Mouse (Mus musculus): ENCODE measurements around the gene Cbln4. TPM values are rescaled to one million over a fixed set of nuclear protein-coding genes. Genes with fewer than 3 reads are reported as not detected.

Gene Cbln4
- polyA plus RNA-seq, 1 experiment from 2014 or later = 4.1 TPM

GRCm38 (mm10) chr2:171994240-171994639 lies 49.0 kb downstream of the Cbln4 start:
- ATAC-seq (replicated peaks; ENCODE audit: low FRiP score, low read depth) = no peak
- 52% methylated on average over 5 of the region's 5 CpGs for WGBS
- TF ChIP-seq CTCF (IDR thresholded peaks at IDR 0.05; ENCODE audit: low read depth) = no peak

DNA sequence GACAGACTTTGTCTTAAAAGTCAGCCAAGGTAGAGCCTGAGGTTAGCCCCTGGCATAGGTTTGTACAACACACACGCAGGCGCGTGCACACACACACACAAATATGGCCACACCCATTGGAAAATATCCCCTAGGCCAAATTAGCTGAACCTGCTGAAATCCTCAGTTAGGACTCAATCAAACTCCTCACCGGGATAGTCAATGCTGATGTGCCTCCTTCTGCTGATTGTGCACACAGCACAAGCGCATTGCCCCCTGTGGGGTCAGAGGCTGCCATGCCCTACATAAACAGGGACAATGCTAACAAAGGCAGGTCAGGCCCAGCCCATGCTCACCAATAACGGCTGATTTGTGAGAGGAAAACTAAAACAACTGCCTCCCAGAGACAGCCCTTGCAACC lies 56.6 kb downstream of the Cbln4 start:
- WGBS = 36% methylated on average over 6 of the region's 6 CpGs
- DNase-seq (ENCODE audit: low spot score) = no peak

More at GRCm38 (mm10) chr2:171994240-171994639, 49.0 kb downstream of the Cbln4 start:
- Histone ChIP-seq H3K4me1 (replicated peaks; ENCODE audit: insufficient read depth, low read length) (no peaks in the 10 kb centered on the region), H3K27me3 (ENCODE audit: insufficient read depth, low read length) (no peaks in the 10 kb centered on the region), H3K27ac (no peak overlapping the region), H3K4me2 (ENCODE audit: low read length) (no peak overlapping the region), H3K4me3 (replicated peaks; ENCODE audit: low read depth, low read length) (no peak overlapping the region), H3K9ac (ENCODE audit: low read depth, low read length) (no peak overlapping the region), H3K36me3 (ENCODE audit: insufficient read depth, low read length) (no peaks in the 10 kb centered on the region), H3K9me3 (replicated peaks; ENCODE audit: low read length) (no peaks in the 10 kb centered on the region)
- no peak for DNase-seq (ENCODE audit: low spot score)

More for the DNA sequence above, 56.6 kb downstream of the Cbln4 start:
- Histone ChIP-seq H3K27me3 (ENCODE audit: insufficient read depth, low read length) (no peaks in the 10 kb centered on the region), H3K4me2 (ENCODE audit: low read length) (no peak overlapping the region), H3K9ac (ENCODE audit: low read depth, low read length) (no peak overlapping the region), H3K4me1 (replicated peaks; ENCODE audit: insufficient read depth, low read length) (no peaks in the 10 kb centered on the region), H3K9me3 (replicated peaks; ENCODE audit: low read length) (no peaks in the 10 kb centered on the region), H3K36me3 (ENCODE audit: insufficient read depth, low read length) (no peaks in the 10 kb centered on the region), H3K27ac (no peak overlapping the region), H3K4me3 (replicated peaks; ENCODE audit: low read depth, low read length) (no peak overlapping the region)
- no peak for TF ChIP-seq CTCF (IDR thresholded peaks at IDR 0.05; ENCODE audit: low read depth)
- no peak for ATAC-seq (replicated peaks; ENCODE audit: low FRiP score, low read depth)

Other genes starting within 250 kb of the Cbln4 start
- gene Mc3r, start 205.0 kb upstream of the Cbln4 start, polyA plus RNA-seq (2015; fragmentation: Nextera tagmentation; extraction: Ambion mirVana) = not detected in 2 replicates

All from kidney, postnatal 0 days (tissue).